Mouse (Mus musculus): ENCODE data around the gene Pkd1l2. TPM values are rescaled to one million over a fixed set of nuclear protein-coding genes. Genes with fewer than 3 reads are reported as not detected.

Gene Pkd1l2
- total RNA-seq, 2 experiments from 2014 or later = 0.18 to 0.23 TPM

DNA sequence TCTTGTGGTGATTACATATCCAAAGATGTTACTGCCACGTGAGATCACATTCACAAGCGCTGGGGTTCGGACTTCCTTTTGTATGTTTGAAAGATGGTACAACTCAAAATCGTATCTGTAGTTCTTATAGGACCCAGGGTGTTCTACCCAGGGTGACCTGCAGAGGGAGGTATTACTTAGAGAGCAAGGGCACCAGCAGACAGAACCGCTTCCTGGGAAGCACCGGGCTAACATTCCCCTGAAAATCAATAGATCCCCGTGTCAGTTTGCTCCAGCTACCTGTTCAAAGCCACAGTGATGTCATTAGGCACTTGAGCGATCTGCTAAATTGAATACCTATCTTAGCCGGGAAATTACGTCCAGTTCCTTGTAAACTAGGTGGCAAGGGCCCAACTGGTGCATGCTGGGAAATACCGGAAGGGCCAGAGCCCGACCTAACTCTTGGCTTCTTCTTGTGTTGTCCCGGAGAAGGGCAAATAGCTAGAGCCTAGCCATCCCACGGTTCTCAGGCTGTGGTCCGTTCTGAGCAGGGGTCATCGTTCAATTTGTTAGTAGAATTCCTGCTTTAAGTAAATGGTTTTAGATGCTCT is 27.6 kb upstream of the Pkd1l2 start:
- peak; percentile 59 for TF ChIP-seq CTCF (IDR thresholded peaks at IDR 0.05)
- peak in 1 of 2 experiments; percentile 44 for DNase-seq (ENCODE audit: extremely low spot score in 1 of 2, low spot score in 2 of 2)
- intact Hi-C loops (cut with DNase I) = loop anchor here (2.0 to 10.0 kb wide), 2 partner anchors 361 to 465 kb away; no protein-coding TSS in a partner anchor
- H3K27ac ChIP-seq = no peak overlapping the region
- H3K4me3 ChIP-seq = 0 out of 2 replicates have a peak overlapping the region, but pooled peaks have one; percentile 7

- H3K27ac ChIP-seq = no peak overlapping the region
- intact Hi-C loops (cut with DNase I) = loop anchor here (2.0 to 10.0 kb wide), 2 partner anchors 362 to 466 kb away; no protein-coding TSS in a partner anchor
- H3K4me3 ChIP-seq = no peak overlapping the region
- peak; percentile 45 for TF ChIP-seq CTCF (IDR thresholded peaks at IDR 0.05)
- DNase-seq (ENCODE audit: extremely low spot score in 1 of 2, low spot score in 2 of 2) = no peak
These were observed 26.9 kb upstream of the Pkd1l2 start for GRCm38 (mm10) chr8:117109018-117109711.

GRCm38 (mm10) chr8:117107533-117107932 is 25.3 kb upstream of the Pkd1l2 start:
- intact Hi-C loops (cut with DNase I) = loop anchor here (10.0 kb wide), 1 partner anchor 467 kb away; no protein-coding TSS in a partner anchor
- Histone ChIP-seq H3K4me3 (no peak overlapping the region), H3K27ac (no peak overlapping the region)
- peak; percentile 63 to 79 for DNase-seq (ENCODE audit: extremely low spot score in 1 of 2, low spot score in 2 of 2)
- peak; percentile 85 for TF ChIP-seq CTCF (IDR thresholded peaks at IDR 0.05)

GRCm38 (mm10) chr8:117097564-117098191 is 15.4 kb upstream of the Pkd1l2 start:
- no peak for DNase-seq (ENCODE audit: extremely low spot score in 1 of 2, low spot score in 2 of 2)
- intact Hi-C loops (cut with DNase I) = no loop called here
- no peak overlapping the region for H3K27ac ChIP-seq
- no peak overlapping the region for H3K4me3 ChIP-seq
- TF ChIP-seq CTCF (IDR thresholded peaks at IDR 0.05) = no peak

- intact Hi-C loops (cut with DNase I) = no loop called here
- no peak for DNase-seq (ENCODE audit: extremely low spot score in 1 of 2, low spot score in 2 of 2)
- TF ChIP-seq CTCF (IDR thresholded peaks at IDR 0.05) = no peak
- no peak overlapping the region for H3K4me3 ChIP-seq
- no peak overlapping the region for H3K27ac ChIP-seq
These were observed 14.9 kb upstream of the Pkd1l2 start for GRCm38 (mm10) chr8:117097051-117097563.

DNA sequence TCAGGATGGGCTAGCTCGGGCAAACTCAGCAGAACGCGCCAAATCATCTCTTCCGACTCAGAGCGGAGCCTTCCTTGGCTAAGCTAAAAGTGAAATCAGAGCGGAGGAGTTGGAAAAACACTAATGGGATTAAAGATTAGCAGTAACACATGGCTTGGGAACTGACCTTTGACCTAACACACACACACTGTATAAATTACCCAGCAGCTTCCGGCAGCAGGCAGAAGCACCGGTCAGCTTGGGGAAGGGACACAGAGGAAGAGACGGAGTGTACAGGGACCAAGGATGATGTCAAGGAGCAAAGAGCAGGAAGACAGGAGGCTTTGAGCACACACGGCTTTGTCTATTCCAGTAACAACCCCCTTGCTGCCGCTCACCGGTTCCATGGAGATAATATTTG is 13.4 kb upstream of the Pkd1l2 start, which contains the start of gene Bco1:
TSS of gene Bco1 (plus strand) at position 208 of the 400 bp plus-strand sequence.
- H3K27ac ChIP-seq = 0 out of 2 replicates have a peak within 1 kb of the TSS, but pooled peaks have one; percentile 3
- DNase-seq (ENCODE audit: extremely low spot score in 1 of 2, low spot score in 2 of 2) = no peak
- H3K4me3 ChIP-seq = no peak within 1 kb of the TSS
- intact Hi-C loops (cut with DNase I) = no loop called here
- no peak for TF ChIP-seq CTCF (IDR thresholded peaks at IDR 0.05)

- Histone ChIP-seq H3K27ac (no peak overlapping the region), H3K4me3 (no peak overlapping the region)
- peak; percentile 26 to 35 for DNase-seq (ENCODE audit: extremely low spot score in 1 of 2, low spot score in 2 of 2)
- TF ChIP-seq CTCF (IDR thresholded peaks at IDR 0.05) = no peak
- intact Hi-C loops (cut with DNase I) = no loop called here
These were observed 11.8 kb upstream of the Pkd1l2 start for GRCm38 (mm10) chr8:117094053-117094452.

DNA sequence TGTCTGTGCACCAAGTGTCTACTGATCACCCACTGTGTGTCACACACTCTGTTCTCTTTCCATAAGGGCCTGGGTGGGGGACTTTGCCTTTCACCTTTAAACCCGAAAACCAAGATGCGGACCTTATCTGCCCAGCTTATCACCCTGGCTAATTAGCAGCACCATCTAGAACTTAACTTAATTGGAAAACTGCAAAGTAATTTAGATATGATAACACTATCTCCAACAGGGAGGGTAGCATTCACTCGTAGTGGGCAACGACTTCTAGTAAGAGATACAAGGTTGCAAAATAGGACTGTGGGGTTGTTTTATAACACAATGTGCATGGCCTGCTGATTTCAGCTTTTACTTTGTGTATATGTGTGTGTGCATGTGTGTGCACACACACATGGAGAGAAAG is 7.6 kb upstream of the Pkd1l2 start:
- no peak overlapping the region for H3K4me3 ChIP-seq
- intact Hi-C loops (cut with DNase I) = no loop called here
- TF ChIP-seq CTCF (IDR thresholded peaks at IDR 0.05) = no peak

GRCm38 (mm10) chr8:117087036-117087435 is 4.8 kb upstream of the Pkd1l2 start:
- TF ChIP-seq CTCF (IDR thresholded peaks at IDR 0.05) = no peak
- intact Hi-C loops (cut with DNase I) = no loop called here
- no peak for DNase-seq (ENCODE audit: extremely low spot score in 1 of 2, low spot score in 2 of 2)
- H3K4me3 ChIP-seq = no peak overlapping the region
- H3K27ac ChIP-seq = no peak overlapping the region

More for the DNA sequence above, 7.6 kb upstream of the Pkd1l2 start:
- DNase-seq (ENCODE audit: extremely low spot score in 1 of 2, low spot score in 2 of 2) = no peak
- H3K27ac ChIP-seq = no peak overlapping the region

- intact Hi-C loops (cut with DNase I) = no loop called here
- no peak for DNase-seq (ENCODE audit: extremely low spot score in 1 of 2, low spot score in 2 of 2)
These were observed 3.3 kb upstream of the Pkd1l2 start for GRCm38 (mm10) chr8:117085521-117085920.

DNA sequence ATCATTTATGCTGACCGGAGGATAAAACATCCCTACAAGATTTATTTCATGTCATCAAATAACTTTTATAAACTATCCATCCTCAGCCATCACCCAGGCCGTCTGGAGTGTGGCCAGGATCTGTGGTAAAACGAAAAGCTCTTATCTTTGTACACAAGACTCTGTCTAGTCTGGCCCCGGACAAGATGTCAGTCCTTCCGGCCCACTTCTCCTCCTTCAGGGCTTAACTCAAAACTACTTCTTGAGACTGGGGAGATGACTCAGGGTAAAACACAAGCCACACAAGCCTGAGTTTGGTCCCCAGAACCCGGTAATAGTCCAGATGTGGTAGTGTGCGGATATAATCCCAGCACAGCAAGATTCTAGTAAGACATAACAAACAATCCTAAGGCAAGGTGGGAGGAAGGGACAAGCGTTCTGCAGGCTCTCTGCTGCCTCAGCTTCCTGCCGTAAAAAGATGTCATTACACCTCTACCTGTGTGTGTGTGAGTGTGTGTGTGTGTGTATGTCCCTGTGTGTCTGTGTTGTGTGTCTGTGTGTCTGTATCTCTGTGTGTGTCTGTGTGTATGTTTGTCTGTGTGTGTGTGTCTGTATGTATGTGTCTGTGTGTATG is 804 bp upstream of the Pkd1l2 start:
- no peak for DNase-seq (ENCODE audit: extremely low spot score in 1 of 2, low spot score in 2 of 2)
- no peak for TF ChIP-seq CTCF (IDR thresholded peaks at IDR 0.05)
- intact Hi-C loops (cut with DNase I) = no loop called here
- no peak overlapping the region for H3K27ac ChIP-seq
- H3K4me3 ChIP-seq = no peak overlapping the region

More at GRCm38 (mm10) chr8:117085521-117085920, 3.3 kb upstream of the Pkd1l2 start:
- Histone ChIP-seq H3K27ac (no peak overlapping the region), H3K4me3 (no peak overlapping the region)
- TF ChIP-seq CTCF (IDR thresholded peaks at IDR 0.05) = no peak
